Mouse (Mus musculus): Measurements from ENCODE around the gene Pde3a. TPM values are rescaled to one million over a fixed set of nuclear protein-coding genes. Genes with fewer than 3 reads are reported as not detected.

The Pde3a gene
- total RNA-seq, 2 experiments from 2014 or later, result 1.5 to 2.8 TPM

- no peak for DNase-seq (ENCODE audit: low spot score in 2 of 2)
- intact Hi-C loops (cut with DNase I), result loop anchor here (10.0 kb wide), 2 partner anchors 450 to 610 kb away; no protein-coding TSS in a partner anchor
These were observed 126.1 kb downstream of the Pde3a start for GRCm38 (mm10) chr6:141375155-141375554.

- intact Hi-C loops (cut with DNase I), result no loop called here
- DNase-seq (ENCODE audit: low spot score in 2 of 2), result no peak
These were observed 131.9 kb downstream of the Pde3a start for GRCm38 (mm10) chr6:141380927-141381326.

DNA sequence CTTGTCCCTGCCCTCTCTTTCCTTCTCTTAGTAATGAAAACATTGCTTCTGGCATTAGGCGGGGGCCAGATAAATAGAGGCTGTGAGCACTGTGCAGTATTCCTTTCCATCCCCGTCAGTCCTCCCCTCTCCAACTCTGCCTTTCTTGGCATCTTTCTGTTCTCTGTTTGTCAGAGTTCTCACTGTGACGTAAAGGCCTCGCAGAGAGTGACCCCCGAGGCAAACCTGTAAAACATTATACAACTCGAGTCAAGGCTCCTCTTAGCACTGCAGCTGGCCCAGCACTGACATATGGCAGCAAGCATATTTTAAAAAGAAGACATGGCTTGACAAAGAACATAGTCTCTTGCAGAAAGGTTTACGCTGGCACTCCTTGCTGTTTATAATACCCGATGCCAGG lies 132.4 kb downstream of the Pde3a start:
- intact Hi-C loops (cut with DNase I), result no loop called here
- DNase-seq (ENCODE audit: low spot score in 2 of 2), result no peak

- intact Hi-C loops (cut with DNase I), result no loop called here
- no peak for DNase-seq (ENCODE audit: low spot score in 2 of 2)
These were observed 132.9 kb downstream of the Pde3a start for GRCm38 (mm10) chr6:141381881-141382370.

GRCm38 (mm10) chr6:141388104-141388503 lies 139.0 kb downstream of the Pde3a start:
- intact Hi-C loops (cut with DNase I), result no loop called here
- DNase-seq (ENCODE audit: low spot score in 2 of 2), result no peak

GRCm38 (mm10) chr6:141395926-141396325 lies 146.9 kb downstream of the Pde3a start:
- intact Hi-C loops (cut with DNase I), result no loop called here

DNA sequence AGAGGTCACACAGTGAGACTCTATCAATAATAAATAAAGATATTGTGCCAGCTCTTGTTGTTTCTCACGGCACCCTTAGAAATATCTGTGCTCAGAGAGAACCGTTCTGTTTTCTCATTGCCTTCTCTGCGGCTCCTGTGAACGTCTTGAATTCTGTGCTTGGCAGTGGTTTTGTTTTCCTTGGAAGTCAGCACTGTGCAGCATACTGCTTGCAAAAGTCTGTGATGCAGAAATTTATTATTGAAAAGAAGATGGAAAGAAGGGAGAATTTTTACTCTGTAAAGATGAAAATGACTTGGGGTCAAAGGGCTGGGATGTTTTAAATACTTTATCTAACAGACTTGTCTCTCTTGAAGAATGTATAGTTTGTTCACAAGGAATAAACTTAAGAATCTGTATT lies 150.3 kb downstream of the Pde3a start:
- intact Hi-C loops (cut with DNase I), result no loop called here
- no peak for DNase-seq (ENCODE audit: low spot score in 2 of 2)

More at GRCm38 (mm10) chr6:141395926-141396325, 146.9 kb downstream of the Pde3a start:
- DNase-seq (ENCODE audit: low spot score in 2 of 2), result no peak

GRCm38 (mm10) chr6:141403943-141404342 lies 154.9 kb downstream of the Pde3a start:
- intact Hi-C loops (cut with DNase I), result no loop called here
- no peak for DNase-seq (ENCODE audit: low spot score in 2 of 2)

DNA sequence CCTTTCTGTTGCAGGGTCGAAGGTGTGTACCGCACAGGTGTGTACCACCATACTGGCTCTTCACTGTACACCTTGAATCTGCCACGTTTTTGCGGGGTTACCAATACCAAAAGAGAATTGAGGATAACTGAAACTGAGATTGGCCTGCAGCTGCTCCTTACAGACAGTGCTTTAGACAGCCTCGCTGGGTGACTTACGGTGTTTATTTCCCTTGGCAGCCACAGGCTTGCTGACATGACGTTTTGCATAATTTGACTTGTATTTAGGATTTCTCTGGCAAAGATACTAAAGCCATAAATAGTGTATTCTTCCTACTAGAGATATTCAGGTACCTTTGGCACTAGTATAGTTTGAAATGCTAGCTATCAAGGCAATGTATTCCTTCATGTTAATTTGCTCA lies 155.6 kb downstream of the Pde3a start:
- DNase-seq (ENCODE audit: low spot score in 2 of 2), result no peak
- intact Hi-C loops (cut with DNase I), result no loop called here

- intact Hi-C loops (cut with DNase I), result no loop called here
- no peak for DNase-seq (ENCODE audit: low spot score in 2 of 2)
These were observed 156.4 kb downstream of the Pde3a start for GRCm38 (mm10) chr6:141405496-141405895.

GRCm38 (mm10) chr6:141408758-141409157 lies 159.7 kb downstream of the Pde3a start:
- DNase-seq (ENCODE audit: low spot score in 2 of 2), result peak in 1 of 2 experiments; percentile 10
- intact Hi-C loops (cut with DNase I), result no loop called here

- no peak for DNase-seq (ENCODE audit: low spot score in 2 of 2)
- intact Hi-C loops (cut with DNase I), result no loop called here
These were observed 161.8 kb downstream of the Pde3a start for GRCm38 (mm10) chr6:141410836-141411235.

- intact Hi-C loops (cut with DNase I), result no loop called here
- no peak for DNase-seq (ENCODE audit: low spot score in 2 of 2)
These were observed 176.0 kb downstream of the Pde3a start for GRCm38 (mm10) chr6:141425114-141425513.

GRCm38 (mm10) chr6:141428587-141428986 lies 179.5 kb downstream of the Pde3a start:
- intact Hi-C loops (cut with DNase I), result no loop called here
- DNase-seq (ENCODE audit: low spot score in 2 of 2), result no peak

DNA sequence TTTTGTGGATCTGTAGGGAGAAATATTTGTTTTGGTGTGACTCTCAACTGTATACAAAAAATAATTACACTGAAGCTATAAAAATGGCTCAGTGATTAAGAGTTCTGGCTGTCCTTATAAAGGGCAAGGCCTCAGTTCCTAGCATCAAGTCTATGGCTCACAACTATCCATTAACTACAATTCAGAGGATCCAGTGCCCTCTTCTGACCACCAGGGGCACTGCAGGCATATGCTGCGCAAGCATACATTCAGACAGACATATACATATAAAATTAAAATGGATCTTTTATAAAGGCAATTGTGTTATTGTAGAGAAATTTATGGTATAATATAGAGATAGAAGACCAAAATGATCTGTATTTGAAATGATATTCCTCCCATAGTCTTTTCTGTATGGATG lies 181.1 kb downstream of the Pde3a start:
- DNase-seq (ENCODE audit: low spot score in 2 of 2), result no peak
- intact Hi-C loops (cut with DNase I), result no loop called here

GRCm38 (mm10) chr6:141432271-141432974 lies 183.4 kb downstream of the Pde3a start:
- intact Hi-C loops (cut with DNase I), result no loop called here
- no peak for DNase-seq (ENCODE audit: low spot score in 2 of 2)

DNA sequence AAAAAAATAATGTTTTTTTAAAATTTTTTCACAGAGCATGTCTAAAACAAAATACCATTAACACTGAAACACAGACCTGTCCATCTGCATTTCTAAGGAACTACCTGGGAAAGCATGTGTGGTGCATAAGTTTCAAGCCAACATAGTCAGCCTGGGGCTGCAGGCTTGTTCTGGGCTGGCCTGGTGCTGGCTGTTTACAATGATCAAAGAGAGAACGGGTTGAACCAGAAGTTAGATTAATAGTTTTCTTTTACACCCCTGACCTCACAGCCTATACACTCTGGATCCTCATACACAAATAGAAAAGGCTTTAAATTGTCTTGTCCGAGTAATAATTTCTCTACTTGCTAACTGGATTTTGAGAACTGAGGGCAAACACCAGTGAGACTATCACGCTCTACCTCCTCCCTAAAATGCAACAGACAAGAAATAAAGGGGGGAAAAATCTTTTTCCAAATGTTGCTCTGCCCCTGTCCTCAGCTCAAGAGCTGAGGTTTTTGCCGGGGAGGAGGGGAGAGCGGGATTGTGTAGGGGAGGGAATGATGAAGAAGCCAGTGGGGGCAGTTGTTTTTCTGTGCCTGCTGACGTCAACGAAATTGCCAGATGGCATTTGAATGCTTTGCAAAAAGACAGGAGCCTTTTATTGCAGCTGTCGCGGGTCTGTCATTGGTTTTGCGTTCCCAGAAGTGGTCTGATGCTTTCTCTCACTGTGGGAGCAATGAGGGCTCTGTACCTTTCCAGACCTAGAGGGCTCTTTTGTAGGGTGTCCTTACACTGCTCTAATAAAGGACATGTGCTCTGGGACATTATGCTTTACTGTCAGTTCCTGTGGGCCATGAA lies 185.1 kb downstream of the Pde3a start:
- peak; percentile 59 to 74 for DNase-seq (ENCODE audit: low spot score in 2 of 2)
- intact Hi-C loops (cut with DNase I), result no loop called here

DNA sequence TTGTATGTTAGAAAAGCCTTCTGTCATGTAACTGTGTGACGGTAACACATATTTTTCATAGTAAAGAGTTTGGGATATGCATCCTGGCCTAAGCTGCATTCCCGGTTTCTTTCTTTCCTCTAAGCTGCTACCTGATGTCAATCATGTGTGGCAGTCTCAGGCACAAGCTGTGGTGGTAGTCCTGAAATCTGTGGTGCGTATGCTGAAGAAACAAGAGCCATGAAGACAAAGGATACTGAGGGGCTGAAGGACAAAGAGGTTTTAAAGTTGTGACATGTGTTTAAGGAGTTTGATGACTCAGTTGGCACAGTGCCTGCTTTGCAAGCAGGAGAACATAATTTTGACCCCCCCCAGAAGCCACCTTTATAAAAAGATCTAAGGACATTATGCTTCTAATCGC lies 186.1 kb downstream of the Pde3a start:
- intact Hi-C loops (cut with DNase I), result no loop called here
- no peak for DNase-seq (ENCODE audit: low spot score in 2 of 2)

- DNase-seq (ENCODE audit: low spot score in 2 of 2), result no peak
- intact Hi-C loops (cut with DNase I), result no loop called here
These were observed 190.9 kb downstream of the Pde3a start for GRCm38 (mm10) chr6:141439965-141440364.

- intact Hi-C loops (cut with DNase I), result loop anchor here (2.0 to 5.0 kb wide), 3 partner anchors 523 to 730 kb away; no protein-coding TSS in a partner anchor
- DNase-seq (ENCODE audit: low spot score in 2 of 2), result peak; percentile 53 to 74
These were observed 198.5 kb downstream of the Pde3a start for GRCm38 (mm10) chr6:141447547-141447946.
